Mouse (Mus musculus) midbrain, embryonic 10.5 days (tissue): ENCODE results near the gene Mlxip. TPM values are rescaled to one million over a fixed set of nuclear protein-coding genes. Genes with fewer than 3 reads are reported as not detected.

ENCODE experiments used
- DNase-seq: peaks from one replicate; pipeline ENCODE4 v3.0.0-alpha.2; 2017; ENCODE audit warnings: low spot score
- H3K27ac ChIP-seq: fragments of 300-500 bp; sonication (generic); replicated peaks from 2 replicates; pipeline ENCODE4 v1.5.1; 2016; ENCODE audit warnings: mild to moderate bottlenecking
- H3K27me3 ChIP-seq: fragments of 300-500 bp; sonication (generic); 2 replicates; pipeline ENCODE4 v1.6.1; 2016; ENCODE audit warnings: low read depth, mild to moderate bottlenecking; ENCODE audit not compliant: poor library complexity, severe bottlenecking
- H3K36me3 ChIP-seq: fragments of 300-500 bp; sonication (generic); 2 replicates; pipeline ENCODE4 v1.6.1; 2016; ENCODE audit warnings: mild to moderate bottlenecking, moderate library complexity
- H3K4me1 ChIP-seq: fragments of 300-500 bp; sonication (generic); 2 replicates; pipeline ENCODE4 v1.6.1; 2016
- H3K4me3 ChIP-seq: fragments of 300-500 bp; sonication (generic); 2 replicates; pipeline ENCODE4 v1.5.1; 2016; ENCODE audit warnings: mild to moderate bottlenecking, moderate library complexity
- H3K9me3 ChIP-seq: fragments of 300-500 bp; sonication (generic); replicated peaks from 2 replicates; pipeline ENCODE4 v1.6.1; 2016; ENCODE audit warnings: mild to moderate bottlenecking
- WGBS: fragments of 180-500 bp; shearing (Covaris S2); methylation state at CpG from one replicate; pipeline ENCODE4 v1.1.7; 2016; 5-methylcytosine and 5-hydroxymethylcytosine counted together
- polyA plus RNA-seq: library from polyadenylated mRNA; unstranded; fragments of >200 nt; fragmentation: Nextera tagmentation; extraction: Ambion mirVana; gene quantifications from 2 replicates; pipeline ENCODE4 v1.2.1, GENCODE M21; 2016

Mlxip gene
- polyA plus RNA-seq, 1 experiment from 2014 or later: 16.0 TPM

GRCm38 (mm10) chr5:123390536-123391441, 3.8 kb upstream of the Mlxip start:
- 6% methylated on average over 16 of the region's 17 CpGs for WGBS
- no peaks in the 10 kb centered on the region for H3K36me3 ChIP-seq
- H3K9me3 ChIP-seq: no peaks in the 10 kb centered on the region
- peak; percentile 34 for DNase-seq
- H3K4me1 ChIP-seq: peaks cover 51% of the 10 kb centered on the region
- H3K27ac ChIP-seq: peak overlapping the region; percentile 58
- 0 out of 2 replicates have a peak, but pooled peaks cover 4% of the 10 kb centered on the region for H3K27me3 ChIP-seq
- peak overlapping the region; percentile 51 for H3K4me3 ChIP-seq

GRCm38 (mm10) chr5:123391442-123391809, 3.2 kb upstream of the Mlxip start:
- 0 out of 2 replicates have a peak, but pooled peaks cover 4% of the 10 kb centered on the region for H3K27me3 ChIP-seq
- H3K4me3 ChIP-seq: peak overlapping the region; percentile 51
- no peaks in the 10 kb centered on the region for H3K36me3 ChIP-seq
- no peaks in the 10 kb centered on the region for H3K9me3 ChIP-seq
- peaks cover 57% of the 10 kb centered on the region for H3K4me1 ChIP-seq
- peak; percentile 50 for DNase-seq
- peak overlapping the region; percentile 58; the same call in 1 of the 2 replicates for H3K27ac ChIP-seq
- 4% methylated on average over 5 of the region's 5 CpGs for WGBS

GRCm38 (mm10) chr5:123393786-123394302, 754 bp upstream of the Mlxip start:
- 28% methylated on average over 5 of the region's 5 CpGs for WGBS
- H3K9me3 ChIP-seq: no peaks in the 10 kb centered on the region
- 0 out of 2 replicates have a peak, but pooled peaks cover 4% of the 10 kb centered on the region for H3K27me3 ChIP-seq
- H3K36me3 ChIP-seq: no peaks in the 10 kb centered on the region
- no peak for DNase-seq
- H3K4me3 ChIP-seq: peak overlapping the region; percentile 89
- H3K27ac ChIP-seq: peak overlapping the region; percentile 88
- peaks cover 69% of the 10 kb centered on the region for H3K4me1 ChIP-seq

GRCm38 (mm10) chr5:123394957-123395881, 621 bp downstream of the Mlxip start:
- WGBS: under 1% methylated on average over 64 of the region's 65 CpGs
- Histone ChIP-seq H3K27ac (peak overlapping the region; percentile 88), H3K4me3 (peak overlapping the region; percentile 89), H3K27me3 (0 out of 2 replicates have a peak, but pooled peaks cover 4% of the 10 kb centered on the region), H3K4me1 (peaks cover 58% of the 10 kb centered on the region), H3K9me3 (no peaks in the 10 kb centered on the region), H3K36me3 (no peaks in the 10 kb centered on the region)
- DNase-seq: no peak

GRCm38 (mm10) chr5:123396901-123397464, 2.4 kb downstream of the Mlxip start:
- H3K27me3 ChIP-seq: no peaks in the 10 kb centered on the region
- no peaks in the 10 kb centered on the region for H3K9me3 ChIP-seq
- H3K4me3 ChIP-seq: peak overlapping the region; percentile 89; the same call in 1 of the 2 replicates
- H3K36me3 ChIP-seq: no peaks in the 10 kb centered on the region
- H3K27ac ChIP-seq: no peak overlapping the region
- WGBS: 80% methylated on average over 8 of the region's 8 CpGs
- DNase-seq: no peak
- peaks cover 44% of the 10 kb centered on the region for H3K4me1 ChIP-seq

- peak overlapping the region; percentile 5; the same call in 1 of the 2 replicates for H3K4me3 ChIP-seq
- no peaks in the 10 kb centered on the region for H3K27me3 ChIP-seq
- H3K4me1 ChIP-seq: peaks cover 44% of the 10 kb centered on the region
- no peaks in the 10 kb centered on the region for H3K9me3 ChIP-seq
- no peaks in the 10 kb centered on the region for H3K36me3 ChIP-seq
- no peak overlapping the region for H3K27ac ChIP-seq
- DNase-seq: no peak
- whole genome bisulfite sequencing: 83% methylated on average over 11 of the region's 11 CpGs
Measured at GRCm38 (mm10) chr5:123397786-123398185, 3.2 kb downstream of the Mlxip start.

- H3K36me3 ChIP-seq: no peaks in the 10 kb centered on the region
- no peak overlapping the region for H3K4me3 ChIP-seq
- H3K9me3 ChIP-seq: no peaks in the 10 kb centered on the region
- no peaks in the 10 kb centered on the region for H3K27me3 ChIP-seq
- DNase-seq: no peak
- peaks cover 38% of the 10 kb centered on the region for H3K4me1 ChIP-seq
- 90% methylated on average over 4 of the region's 4 CpGs for WGBS
- H3K27ac ChIP-seq: no peak overlapping the region
Measured at GRCm38 (mm10) chr5:123398856-123399498, 4.4 kb downstream of the Mlxip start.

GRCm38 (mm10) chr5:123404480-123404879, 9.9 kb downstream of the Mlxip start:
- no peak overlapping the region for H3K4me3 ChIP-seq
- no peak for DNase-seq
- H3K27ac ChIP-seq: no peak overlapping the region
- 97% methylated on average over 3 of the region's 3 CpGs for WGBS
- no peaks in the 10 kb centered on the region for H3K9me3 ChIP-seq
- H3K27me3 ChIP-seq: no peaks in the 10 kb centered on the region
- H3K4me1 ChIP-seq: peaks cover 10% of the 10 kb centered on the region
- peaks cover 3% of the 10 kb centered on the region; the same call in 1 of the 2 replicates for H3K36me3 ChIP-seq

- H3K4me1 ChIP-seq: peaks cover 10% of the 10 kb centered on the region
- no peak overlapping the region for H3K4me3 ChIP-seq
- WGBS: 62% methylated on average over 2 of the region's 2 CpGs
- peaks cover 19% of the 10 kb centered on the region for H3K36me3 ChIP-seq
- no peaks in the 10 kb centered on the region for H3K27me3 ChIP-seq
- H3K9me3 ChIP-seq: no peaks in the 10 kb centered on the region; the same call in 1 of the 2 replicates
- no peak for DNase-seq
- no peak overlapping the region for H3K27ac ChIP-seq
Measured at GRCm38 (mm10) chr5:123406952-123407351, 12.4 kb downstream of the Mlxip start.

- Histone ChIP-seq H3K27me3 (no peaks in the 10 kb centered on the region), H3K9me3 (no peaks in the 10 kb centered on the region; the same call in 1 of the 2 replicates)
Measured at GRCm38 (mm10) chr5:123408176-123408575, 13.6 kb downstream of the Mlxip start.

GRCm38 (mm10) chr5:123412193-123412592, 17.6 kb downstream of the Mlxip start:
- Histone ChIP-seq H3K4me3 (no peak overlapping the region), H3K27ac (no peak overlapping the region), H3K4me1 (peaks cover 27% of the 10 kb centered on the region), H3K36me3 (peaks cover 19% of the 10 kb centered on the region), H3K27me3 (no peaks in the 10 kb centered on the region), H3K9me3 (no peaks in the 10 kb centered on the region; the same call in 1 of the 2 replicates)
- 93% methylated on average over 4 of the region's 4 CpGs for WGBS
- no peak for DNase-seq

More at GRCm38 (mm10) chr5:123408176-123408575, 13.6 kb downstream of the Mlxip start:
- 56% methylated on average over 3 of the region's 3 CpGs for WGBS
- Histone ChIP-seq H3K4me3 (no peak overlapping the region), H3K27ac (no peak overlapping the region), H3K36me3 (peaks cover 19% of the 10 kb centered on the region), H3K4me1 (peaks cover 10% of the 10 kb centered on the region)
- no peak for DNase-seq
